In the genomic region with DNA sequence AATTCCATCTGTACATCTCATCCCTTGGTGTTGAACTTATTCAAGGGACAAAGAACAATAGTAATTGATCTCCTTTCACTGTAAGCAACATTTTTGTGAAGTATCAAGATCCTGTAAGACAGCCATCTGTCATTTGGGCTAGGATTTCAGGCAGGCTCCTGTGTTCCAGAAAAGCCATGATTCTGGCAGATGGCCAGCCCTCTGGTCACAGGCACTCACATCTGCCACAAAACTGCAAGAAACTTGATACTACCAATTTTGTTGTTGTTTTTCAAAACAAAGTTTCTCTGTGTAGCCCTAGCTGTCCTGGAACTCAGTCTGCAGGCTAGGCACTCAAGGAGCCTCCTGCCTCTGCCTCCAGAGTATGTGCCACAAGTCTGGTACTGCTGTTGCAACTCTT, we compare ENCODE assay signal across 9 mouse cellular contexts.
DNase-seq lines count a peak whose midpoint lies in the region; ATAC-seq and TF ChIP-seq lines count a peak whose summit lies in the region.
"Had no signal": no experiment of that assay in that cellular context is flagged by ENCODE, and none has a peak within 500 bp of the region (broad histone marks: within the 10 kb centered on the region; RNA-seq: fewer than 3 reads in every experiment).

No protein-coding gene starts in this region.

- no peak for TF ChIP-seq EP300 in heart, adult 2 months (IDR thresholded peaks at IDR 0.05; ENCODE audit: insufficient read depth, low read depth, low read length)

- ATAC-seq in heart, embryonic 12.5 days (ENCODE audit: insufficient number of reproducible peaks, low FRiP score), result no peak
- ATAC-seq in neural tube, embryonic 11.5 days (ENCODE audit: insufficient read depth, low FRiP score, low TSS enrichment), result no peak
- ATAC-seq in neural tube, embryonic 15.5 days (ENCODE audit: low FRiP score), result no peak
- ATAC-seq in erythroblast, adult 5-6 weeks (replicated peaks; ENCODE audit: low FRiP score, poor library complexity, severe bottlenecking), result no peak

- intact Hi-C loops in heart, adult 2 months (cut with DNase I), result no loop called here
- intact Hi-C loops in left cerebral cortex, postnatal 25 days (cut with DNase I), result no loop called here

- H3K9ac ChIP-seq in heart, adult 2 months (ENCODE audit: low read depth, low read length), result no peak overlapping the region
- no peak overlapping the region for H3K9ac ChIP-seq in heart, embryonic 12.5 days
- H3K9ac ChIP-seq in neural tube, embryonic 11.5 days (ENCODE audit: low read length), result no peak overlapping the region
- H3K9ac ChIP-seq in neural tube, embryonic 15.5 days (replicated peaks), result no peak overlapping the region
- H3K9ac ChIP-seq: liver, embryonic 13.5 days had no signal

- no peak overlapping the region for H3K4me3 ChIP-seq in heart, adult 2 months
- H3K4me3 ChIP-seq in heart, embryonic 12.5 days, result no peak overlapping the region
- H3K4me3 ChIP-seq in neural tube, embryonic 11.5 days (ENCODE audit: low read depth, low read length), result no peak overlapping the region
- H3K4me3 ChIP-seq in neural tube, embryonic 15.5 days (replicated peaks), result no peak overlapping the region
- H3K4me3 ChIP-seq: liver, embryonic 13.5 days had no signal

- peaks cover 3% of the 10 kb centered on the region; the same call in 1 of the 2 replicates for H3K36me3 ChIP-seq in heart, adult 2 months (ENCODE audit: control insufficient read depth, insufficient read depth, low read length)
- H3K36me3 ChIP-seq in heart, embryonic 12.5 days, result 0 out of 2 replicates have a peak, but pooled peaks cover 2% of the 10 kb centered on the region
- no peaks in the 10 kb centered on the region for H3K36me3 ChIP-seq in neural tube, embryonic 11.5 days (ENCODE audit: control insufficient read depth, insufficient read depth, low read length)
- H3K36me3 ChIP-seq in neural tube, embryonic 15.5 days, result no peaks in the 10 kb centered on the region
- H3K36me3 ChIP-seq: liver, embryonic 13.5 days had no signal

- no peak overlapping the region for H3K27ac ChIP-seq in heart, adult 2 months
- no peak overlapping the region for H3K27ac ChIP-seq in heart, embryonic 12.5 days (ENCODE audit: poor library complexity, severe bottlenecking)
- no peak overlapping the region for H3K27ac ChIP-seq in neural tube, embryonic 11.5 days (ENCODE audit: low read depth, low read length)
- H3K27ac ChIP-seq in neural tube, embryonic 15.5 days (replicated peaks), result no peak overlapping the region
- H3K27ac ChIP-seq: liver, embryonic 13.5 days had no signal

- H3K79me2 ChIP-seq in heart, adult 2 months (replicated peaks; ENCODE audit: control insufficient read depth, insufficient read depth, low read length), result no peaks in the 10 kb centered on the region

- TF ChIP-seq CTCF in heart, adult 2 months (IDR thresholded peaks at IDR 0.05), result no peak

- no peaks in the 10 kb centered on the region for H3K4me1 ChIP-seq in heart, adult 2 months (ENCODE audit: control insufficient read depth, insufficient read depth, low read length)
- H3K4me1 ChIP-seq in heart, embryonic 12.5 days (replicated peaks), result peaks cover 5% of the 10 kb centered on the region; the same call in 1 of the 2 replicates
- H3K4me1 ChIP-seq in neural tube, embryonic 11.5 days (ENCODE audit: control insufficient read depth, insufficient read depth, low read length), result 0 out of 2 replicates have a peak, but pooled peaks cover 2% of the 10 kb centered on the region
- H3K4me1 ChIP-seq in neural tube, embryonic 15.5 days, result no peaks in the 10 kb centered on the region
- H3K4me1 ChIP-seq: liver, embryonic 13.5 days had no signal

- H3K27me3 ChIP-seq in heart, adult 2 months (ENCODE audit: control insufficient read depth, insufficient read depth, low read length), result no peaks in the 10 kb centered on the region
- no peaks in the 10 kb centered on the region for H3K27me3 ChIP-seq in heart, embryonic 12.5 days (replicated peaks)
- no peaks in the 10 kb centered on the region for H3K27me3 ChIP-seq in neural tube, embryonic 11.5 days (ENCODE audit: control insufficient read depth, insufficient read depth, low read length)
- H3K27me3 ChIP-seq in neural tube, embryonic 15.5 days (replicated peaks), result no peaks in the 10 kb centered on the region
- H3K27me3 ChIP-seq: liver, embryonic 13.5 days had no signal

- no peak for TF ChIP-seq POLR2A in heart, adult 2 months (IDR thresholded peaks at IDR 0.05; ENCODE audit: insufficient read depth, low read depth, low read length)

- H3K9me3 ChIP-seq in heart, embryonic 12.5 days (replicated peaks), result no peaks in the 10 kb centered on the region
- no peaks in the 10 kb centered on the region for H3K9me3 ChIP-seq in neural tube, embryonic 11.5 days (ENCODE audit: control insufficient read depth, low read length)
- no peaks in the 10 kb centered on the region for H3K9me3 ChIP-seq in neural tube, embryonic 15.5 days (replicated peaks)
- H3K9me3 ChIP-seq: liver, embryonic 13.5 days had no signal

- DNase-seq in heart, adult 2 months, result peak; percentile 15 to 38
- peak; percentile 18 for DNase-seq in neural tube, embryonic 11.5 days (ENCODE audit: low spot score)
- peak; percentile 11 for DNase-seq in gastrocnemius, adult 18-20 months (ENCODE audit: low spot score)
- peak; percentile 2 for DNase-seq in retina, postnatal 7 days (ENCODE audit: low read depth, low spot score)
- no peak for DNase-seq in left cerebral cortex, postnatal 25 days (ENCODE audit: low spot score in 2 of 2)
- DNase-seq: liver, embryonic 13.5 days had no signal

- H3K4me2 ChIP-seq in heart, embryonic 12.5 days, result no peak overlapping the region
- H3K4me2 ChIP-seq in neural tube, embryonic 11.5 days (ENCODE audit: low read depth), result no peak overlapping the region
- no peak overlapping the region for H3K4me2 ChIP-seq in neural tube, embryonic 15.5 days
- H3K4me2 ChIP-seq: liver, embryonic 13.5 days had no signal

Comparison
In these comparisons a context has a peak if more than half of its experiments do, and no peak if none do; other contexts are left out.
1. DNase-seq: peak in heart, adult 2 months (2 of 2), neural tube, embryonic 11.5 days (single experiment), gastrocnemius, adult 18-20 months (single experiment) and retina, postnatal 7 days (single experiment); none in left cerebral cortex, postnatal 25 days (0 of 2).